Mouse (Mus musculus) G1E (cell line): Measurements from ENCODE around the gene Golga5.

ENCODE experiments used
- CTCF ChIP-seq: IDR thresholded peaks from 2 replicates; pipeline ENCODE4 v1.5.1; 2012; ENCODE audit warnings: low read depth, low read length, inconsistent platforms, mixed read lengths
- GATA1 ChIP-seq: IDR thresholded peaks from 2 replicates; pipeline ENCODE4 v1.6.1; 2012; ENCODE audit warnings: borderline replicate concordance, low read length, inconsistent platforms, mixed read lengths
- GATA2 ChIP-seq: IDR thresholded peaks from 2 replicates; pipeline ENCODE4 v1.6.1; 2012; ENCODE audit warnings: low read depth, low read length, inconsistent platforms, borderline replicate concordance
- POLR2AphosphoS5 ChIP-seq: IDR thresholded peaks from 2 replicates; pipeline ENCODE4 v1.6.1; 2012; ENCODE audit warnings: low read depth, low read length, inconsistent platforms; ENCODE audit not compliant: insufficient replicate concordance
- TAL1 ChIP-seq: conservative IDR thresholded peaks from 2 replicates; pipeline ENCODE4 v1.6.1; 2012; ENCODE audit warnings: low read depth, low read length, inconsistent platforms, mixed read lengths

DNA sequence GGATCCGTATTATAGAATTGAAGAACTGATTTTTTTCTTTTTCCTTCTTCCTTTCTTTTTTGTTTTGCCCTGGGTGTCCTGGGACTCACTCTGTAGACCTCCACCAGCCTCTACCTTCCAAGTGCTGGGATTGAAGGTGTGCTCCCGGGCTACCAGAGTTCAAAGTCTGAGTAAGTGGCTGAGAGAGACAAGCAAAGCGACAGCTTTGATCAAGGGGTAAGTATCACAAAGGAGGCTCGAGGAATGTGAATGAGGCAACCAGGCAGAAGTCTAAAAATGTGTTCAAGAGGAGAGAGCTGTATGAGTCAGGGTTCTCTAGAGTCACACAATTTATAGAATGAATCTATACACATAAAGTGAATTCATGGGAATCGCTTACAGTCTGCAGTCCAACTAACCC lies 8.9 kb upstream of the Golga5 start:
- TF ChIP-seq CTCF: no peak
- TF ChIP-seq GATA1: no peak
- no peak for TF ChIP-seq GATA2
- no peak for TF ChIP-seq POLR2AphosphoS5
- TF ChIP-seq TAL1: no peak
